Mouse (Mus musculus) ES-E14 (cell line): ENCODE results near the gene Mmrn2. TPM values are rescaled to one million over a fixed set of nuclear protein-coding genes. Genes with fewer than 3 reads are reported as not detected.
A peak's percentile ranks its signal among the peaks of the same experiment; 100 is the strongest.

ENCODE experiments used
- DNase-seq: peaks from one replicate; pipeline ENCODE4 v3.0.0-alpha.2; 2013; ENCODE audit warnings: low read depth, low spot score
- H3K27ac ChIP-seq: 2 replicates; pipeline ENCODE4 v1.5.1; 2012; ENCODE audit warnings: low read depth, mild to moderate bottlenecking, low read length, moderate library complexity, mixed read lengths; ENCODE audit not compliant: poor library complexity, insufficient read depth, severe bottlenecking
- H3K36me3 ChIP-seq: 2 replicates; pipeline ENCODE4 v1.6.1; 2012; ENCODE audit warnings: mild to moderate bottlenecking, low read length, moderate library complexity, mixed read lengths; ENCODE audit not compliant: control insufficient read depth, poor library complexity, insufficient read depth, severe bottlenecking
- H3K4me1 ChIP-seq, 2 experiments: fragments of 150-350 bp in 1 of 2; sonication (generic) in 1 of 2; 2 replicates each; pipeline ENCODE4 v1.6.1; 2012; ENCODE audit warnings: low read length in 2 of 2, mild to moderate bottlenecking in 1 of 2, mixed read lengths in 1 of 2; ENCODE audit not compliant: control insufficient read depth in 2 of 2, insufficient read depth in 2 of 2, poor library complexity in 1 of 2
- H3K4me3 ChIP-seq, 2 experiments: fragments of 150-350 bp in 1 of 2; sonication (generic) in 1 of 2; 2 replicates each; pipeline ENCODE4 v1.5.1; 2012; ENCODE audit warnings: low read length in 2 of 2, low read depth in 1 of 2, mild to moderate bottlenecking in 1 of 2, mixed read lengths in 1 of 2; ENCODE audit not compliant: insufficient read depth in 1 of 2, poor library complexity in 1 of 2, severe bottlenecking in 1 of 2
- H3K9ac ChIP-seq: 2 replicates; pipeline ENCODE4 v1.6.1; 2012; ENCODE audit warnings: low read depth, mild to moderate bottlenecking, low read length, mixed read lengths; ENCODE audit not compliant: poor library complexity, insufficient read depth, severe bottlenecking
- H3K9me3 ChIP-seq: fragments of 150-350 bp; sonication (generic); 2 replicates; pipeline ENCODE4 v1.6.1; 2012; ENCODE audit warnings: low read depth, mild to moderate bottlenecking, low read length; ENCODE audit not compliant: control insufficient read depth, insufficient read depth
- CHD2 ChIP-seq: IDR thresholded peaks from 2 replicates; pipeline ENCODE4 v1.6.1; 2014; ENCODE audit warnings: mild to moderate bottlenecking, low read depth, low read length, inconsistent platforms
- HCFC1 ChIP-seq: IDR thresholded peaks from 2 replicates; pipeline ENCODE4 v1.6.1; 2012; ENCODE audit warnings: low read length, inconsistent platforms, borderline replicate concordance; ENCODE audit not compliant: insufficient read depth
- MAFK ChIP-seq: IDR thresholded peaks from 2 replicates; pipeline ENCODE4 v1.6.1; 2014; ENCODE audit warnings: mild to moderate bottlenecking, low read depth, low read length, inconsistent platforms; ENCODE audit not compliant: insufficient read depth
- ZC3H11A ChIP-seq: IDR thresholded peaks from 2 replicates; pipeline ENCODE4 v1.6.1; 2012; ENCODE audit warnings: low read depth, mild to moderate bottlenecking, inconsistent platforms, low read length, borderline replicate concordance
- ZNF384 ChIP-seq: IDR thresholded peaks from 2 replicates; pipeline ENCODE4 v1.6.1; 2012; ENCODE audit warnings: low read depth, low read length, inconsistent platforms
- in situ Hi-C, 2 experiments: fragments of 600-800 bp; cut with MboI; formaldehyde crosslinking; loops; one replicate each; pipeline ENCODE4 v1.15.1; 2025; ENCODE audit warnings: low sequenced_read_pairs in 2 of 2, inconsistent platforms in 1 of 2; ENCODE audit not compliant: unreplicated experiment in 2 of 2
- total RNA-seq: library from RNA; depleted of rRNA; stranded (reverse); fragments of 300-350 nt; gene quantifications from 2 replicates; pipeline ENCODE4 v1.2.3, GENCODE M21; 2012

Mmrn2 gene
- total RNA-seq, 1 experiment = 17.4 TPM

DNA sequence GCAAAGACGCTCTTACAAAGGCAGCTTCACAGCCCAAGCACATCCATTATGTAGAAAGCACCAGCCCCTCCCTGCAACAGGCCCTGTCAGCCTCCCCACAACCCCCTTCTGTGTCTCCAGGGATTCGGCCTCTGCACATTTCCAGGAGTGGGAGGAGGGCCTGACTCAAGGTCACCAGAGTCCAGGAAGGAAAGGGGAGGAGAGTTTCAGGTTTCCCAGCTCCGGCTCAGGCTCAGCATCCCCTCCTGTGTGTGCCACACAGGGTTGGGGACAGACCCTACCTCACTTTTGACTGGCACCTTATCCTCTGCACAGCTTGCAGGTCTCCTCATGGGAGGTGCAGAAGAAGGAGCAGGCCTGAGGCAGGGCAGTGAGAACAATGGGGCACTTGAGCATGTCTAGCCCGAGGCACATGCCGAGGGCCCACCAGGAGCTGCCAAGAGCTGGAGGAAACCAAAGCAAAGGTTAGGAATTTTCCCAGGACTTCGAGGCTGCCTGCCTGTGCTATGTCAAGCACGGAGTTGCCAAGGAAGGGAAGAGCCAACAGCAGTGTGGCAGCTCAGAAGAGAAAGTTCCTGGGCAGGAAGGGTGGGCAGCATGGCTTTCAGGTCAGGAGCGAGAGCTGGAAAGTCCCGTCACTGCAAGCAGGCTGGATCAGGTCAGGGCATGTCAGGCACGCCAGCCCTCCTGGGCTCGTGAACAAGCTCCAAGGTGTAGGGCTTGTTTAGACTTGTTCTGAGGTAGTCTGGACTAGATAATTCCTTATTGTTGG is 3.5 kb downstream of the Mmrn2 start:
- Histone ChIP-seq H3K27ac (peak overlapping the region; percentile 68), H3K4me3 (peak overlapping the region; percentile 34 to 51), H3K36me3 (no peaks in the 10 kb centered on the region), H3K4me1 (peaks cover 12 to 47% of the 10 kb centered on the region in 2 experiments), H3K9ac (peak overlapping the region; percentile 38), H3K9me3 (no peaks in the 10 kb centered on the region)
- DNase-seq = peak; percentile 69
- no peak for TF ChIP-seq ZC3H11A
- TF ChIP-seq MAFK = no peak
- TF ChIP-seq HCFC1 = no peak
- TF ChIP-seq CHD2 = no peak
- TF ChIP-seq ZNF384 = no peak
- in situ Hi-C loops = no loop called here

DNA sequence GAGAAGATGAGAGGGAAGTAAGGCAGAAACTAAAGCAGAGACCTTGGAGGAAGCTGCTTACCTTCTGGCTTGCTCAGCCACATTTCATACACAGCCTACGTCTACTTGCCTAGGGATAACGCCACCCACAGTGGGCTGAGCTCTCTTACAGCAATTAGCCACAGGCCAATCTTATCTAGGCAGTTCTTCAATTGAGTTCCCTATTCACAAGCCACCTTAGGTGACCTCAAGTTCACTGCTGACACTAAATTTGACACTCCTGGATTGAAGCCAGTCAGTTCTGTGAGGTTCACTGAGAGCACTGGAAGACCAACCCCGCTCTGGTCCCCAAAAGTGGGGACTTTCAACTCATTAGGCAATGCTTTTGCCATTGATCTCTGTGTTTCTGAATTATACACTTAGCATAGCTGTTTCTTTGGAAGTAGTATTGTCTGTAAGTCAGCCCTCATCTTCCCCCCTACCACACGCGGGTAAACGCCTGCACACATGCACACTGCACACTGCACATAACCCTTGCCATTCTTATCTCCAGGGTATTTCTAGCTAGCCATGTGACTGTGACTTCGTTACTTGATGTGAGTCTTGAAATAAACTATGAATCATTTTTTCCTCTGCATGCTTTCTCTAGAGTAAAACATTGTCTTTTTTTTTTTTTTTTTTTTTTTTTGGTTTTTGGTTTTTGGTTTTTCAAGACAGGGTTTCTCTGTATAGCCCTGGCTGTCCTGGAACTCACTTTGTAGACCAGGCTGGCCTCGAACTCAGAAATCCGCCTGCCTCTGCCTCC is 7.8 kb downstream of the Mmrn2 start:
- Histone ChIP-seq H3K4me3 (no peak overlapping the region), H3K9ac (no peak overlapping the region), H3K4me1 (peaks cover 2 to 13% of the 10 kb centered on the region in 2 experiments; a peak in 3 of 4 replicates), H3K27ac (no peak overlapping the region), H3K9me3 (no peaks in the 10 kb centered on the region), H3K36me3 (no peaks in the 10 kb centered on the region)
- in situ Hi-C loops = no loop called here
- TF ChIP-seq ZC3H11A (no peak), HCFC1 (no peak), MAFK (no peak), ZNF384 (no peak), CHD2 (no peak)
- DNase-seq = no peak

DNA sequence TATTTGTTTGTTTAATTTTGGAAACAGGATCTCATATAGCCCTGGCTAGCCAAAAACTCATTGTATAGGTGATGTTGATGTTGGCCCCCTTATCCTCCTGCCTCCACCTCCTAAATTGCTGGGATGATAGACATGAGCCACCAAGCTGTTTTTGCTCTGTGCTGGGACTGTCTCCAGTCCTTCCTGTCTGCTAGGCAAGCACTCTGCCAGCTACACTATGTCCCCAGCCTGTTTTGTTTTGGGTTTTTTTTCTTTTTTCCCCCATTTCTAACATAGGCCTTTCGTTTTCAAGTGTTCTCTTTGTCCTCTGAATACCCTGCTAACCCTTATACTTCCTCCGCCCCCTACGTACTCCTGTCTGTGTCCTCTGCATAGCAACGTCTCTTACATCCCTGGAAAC is 18.0 kb downstream of the Mmrn2 start:
- TF ChIP-seq ZNF384 (no peak), CHD2 (no peak), MAFK (no peak), HCFC1 (no peak), ZC3H11A (no peak)
- Histone ChIP-seq H3K4me3 (no peak overlapping the region), H3K9ac (no peak overlapping the region), H3K4me1 (no peaks in the 10 kb centered on the region), H3K27ac (no peak overlapping the region), H3K9me3 (no peaks in the 10 kb centered on the region), H3K36me3 (peaks cover 4% of the 10 kb centered on the region; the same call in 1 of the 2 replicates)
- no peak for DNase-seq
- in situ Hi-C loops = loop anchor here in 1 of 2 experiments (10.0 kb wide), 1 partner anchor 308 kb away; the partner anchor contains the start of gene Anxa8

DNA sequence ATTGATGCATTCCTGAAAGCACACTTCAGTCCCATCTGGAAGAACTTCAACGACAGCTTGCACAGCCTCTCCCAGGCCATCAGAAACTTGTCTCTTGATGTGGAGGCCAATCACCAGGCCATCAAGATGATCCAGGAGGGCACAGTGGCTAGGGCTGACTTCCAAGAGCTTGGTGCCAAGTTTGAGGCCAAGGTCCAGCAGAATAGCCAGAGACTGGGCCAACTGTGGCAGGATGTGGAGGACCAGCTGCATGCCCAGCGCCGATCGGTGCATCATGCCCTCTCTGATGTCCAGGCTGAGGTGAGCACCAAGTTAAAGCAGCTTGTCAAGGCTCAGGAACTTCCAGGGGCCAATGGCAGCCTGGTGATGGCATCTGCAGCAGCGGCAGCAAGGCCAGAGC is 22.6 kb downstream of the Mmrn2 start:
- Histone ChIP-seq H3K9me3 (no peaks in the 10 kb centered on the region), H3K9ac (no peak overlapping the region), H3K27ac (no peak overlapping the region), H3K36me3 (peaks cover 4% of the 10 kb centered on the region; the same call in 1 of the 2 replicates), H3K4me1 (no peaks in the 10 kb centered on the region), H3K4me3 (no peak overlapping the region)
- in situ Hi-C loops = loop anchor here in 1 of 2 experiments (10.0 kb wide), 1 partner anchor 313 kb away; the partner anchor contains the start of gene Anxa8
- DNase-seq = no peak
- TF ChIP-seq ZC3H11A = no peak
- no peak for TF ChIP-seq CHD2
- no peak for TF ChIP-seq ZNF384
- no peak for TF ChIP-seq MAFK
- no peak for TF ChIP-seq HCFC1
